Mouse (Mus musculus) lung, postnatal 4 days (tissue): ENCODE results near the gene 4930524N10Rik.

Experiments used
- DNase-seq, 2 experiments: peaks; one replicate each; pipeline ENCODE4 v3.0.0; 2021

Gene 4930524N10Rik

GRCm38 (mm10) chrX:154343292-154343691 is at the start of gene 4930524N10Rik:
TSS of gene 4930524N10Rik (minus strand) at chrX:154343392.
- DNase-seq = no peak

DNA sequence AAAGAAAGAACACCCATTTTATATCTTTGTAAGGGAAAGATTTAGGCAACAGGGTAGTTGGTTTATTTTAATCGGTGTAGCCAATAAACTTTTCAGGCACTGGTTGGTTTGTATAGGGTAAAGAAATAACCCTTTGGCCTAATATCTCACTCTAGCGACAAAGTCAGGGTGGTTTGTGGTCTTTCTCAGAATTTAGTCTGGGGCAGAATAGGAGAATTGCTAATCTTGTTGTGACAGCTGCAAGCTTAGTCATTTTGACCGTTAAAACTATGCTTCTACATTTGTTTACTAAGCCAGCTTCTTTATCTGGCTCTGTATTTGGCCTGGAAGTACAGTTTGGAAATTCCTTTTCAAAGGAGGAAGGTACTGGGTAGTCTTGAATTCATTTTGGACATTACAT is 6.8 kb upstream of the 4930524N10Rik start:
- DNase-seq = no peak

GRCm38 (mm10) chrX:154349302-154350041 is 6.3 kb upstream of the 4930524N10Rik start:
- DNase-seq = no peak

GRCm38 (mm10) chrX:154347933-154348332 is 4.7 kb upstream of the 4930524N10Rik start:
- DNase-seq = no peak
